Mouse (Mus musculus): ENCODE data around the gene Mpdz. TPM values are rescaled to one million over a fixed set of nuclear protein-coding genes. Genes with fewer than 3 reads are reported as not detected.

Gene Mpdz
- polyA plus RNA-seq, 1 experiment from 2014 or later, result 51.3 TPM

- WGBS, result 73% methylated on average over 1 of the region's 1 CpGs
- Histone ChIP-seq H3K9me3 (ENCODE audit: control insufficient read depth, low read length) (no peaks in the 10 kb centered on the region), H3K4me2 (ENCODE audit: low read depth) (no peak overlapping the region), H3K36me3 (ENCODE audit: control insufficient read depth, insufficient read depth, low read length) (no peaks in the 10 kb centered on the region), H3K9ac (ENCODE audit: low read length) (no peak overlapping the region), H3K27ac (ENCODE audit: low read depth, low read length) (no peak overlapping the region), H3K4me3 (ENCODE audit: low read depth, low read length) (no peak overlapping the region), H3K27me3 (ENCODE audit: control insufficient read depth, insufficient read depth, low read length) (no peaks in the 10 kb centered on the region), H3K4me1 (ENCODE audit: control insufficient read depth, insufficient read depth, low read length) (no peaks in the 10 kb centered on the region)
- ATAC-seq (ENCODE audit: insufficient read depth, low FRiP score, low TSS enrichment), result no peak
- no peak for DNase-seq (ENCODE audit: low spot score)
Observed at GRCm38 (mm10) chr4:81458921-81459320, 16.3 kb upstream of the Mpdz start.

GRCm38 (mm10) chr4:81453806-81454205 is 11.2 kb upstream of the Mpdz start:
- ATAC-seq (ENCODE audit: insufficient read depth, low FRiP score, low TSS enrichment) (no peak), DNase-seq (ENCODE audit: low spot score) (no peak)
- 96% methylated on average over 3 of the region's 3 CpGs for WGBS
- no peak overlapping the region for H3K27ac ChIP-seq (ENCODE audit: low read depth, low read length)
- H3K9me3 ChIP-seq (ENCODE audit: control insufficient read depth, low read length), result no peaks in the 10 kb centered on the region
- no peak overlapping the region for H3K4me3 ChIP-seq (ENCODE audit: low read depth, low read length)
- H3K27me3 ChIP-seq (ENCODE audit: control insufficient read depth, insufficient read depth, low read length), result no peaks in the 10 kb centered on the region
- no peaks in the 10 kb centered on the region for H3K36me3 ChIP-seq (ENCODE audit: control insufficient read depth, insufficient read depth, low read length)
- H3K9ac ChIP-seq (ENCODE audit: low read length), result no peak overlapping the region
- no peak overlapping the region for H3K4me2 ChIP-seq (ENCODE audit: low read depth)
- no peaks in the 10 kb centered on the region for H3K4me1 ChIP-seq (ENCODE audit: control insufficient read depth, insufficient read depth, low read length)

GRCm38 (mm10) chr4:81452183-81452582 is 9.6 kb upstream of the Mpdz start:
- Histone ChIP-seq H3K4me3 (ENCODE audit: low read depth, low read length) (no peak overlapping the region), H3K9ac (ENCODE audit: low read length) (no peak overlapping the region), H3K27me3 (ENCODE audit: control insufficient read depth, insufficient read depth, low read length) (no peaks in the 10 kb centered on the region), H3K4me1 (ENCODE audit: control insufficient read depth, insufficient read depth, low read length) (no peaks in the 10 kb centered on the region), H3K36me3 (ENCODE audit: control insufficient read depth, insufficient read depth, low read length) (no peaks in the 10 kb centered on the region), H3K4me2 (ENCODE audit: low read depth) (no peak overlapping the region), H3K9me3 (ENCODE audit: control insufficient read depth, low read length) (no peaks in the 10 kb centered on the region), H3K27ac (ENCODE audit: low read depth, low read length) (no peak overlapping the region)
- DNase-seq (ENCODE audit: low spot score), result no peak
- WGBS, result 42% methylated on average over 2 of the region's 2 CpGs
- no peak for ATAC-seq (ENCODE audit: insufficient read depth, low FRiP score, low TSS enrichment)

GRCm38 (mm10) chr4:81449413-81449812 is 6.8 kb upstream of the Mpdz start:
- Histone ChIP-seq H3K27ac (ENCODE audit: low read depth, low read length) (no peak overlapping the region), H3K4me2 (ENCODE audit: low read depth) (no peak overlapping the region), H3K9me3 (ENCODE audit: control insufficient read depth, low read length) (no peaks in the 10 kb centered on the region), H3K36me3 (ENCODE audit: control insufficient read depth, insufficient read depth, low read length) (no peaks in the 10 kb centered on the region), H3K4me1 (ENCODE audit: control insufficient read depth, insufficient read depth, low read length) (no peaks in the 10 kb centered on the region), H3K27me3 (ENCODE audit: control insufficient read depth, insufficient read depth, low read length) (no peaks in the 10 kb centered on the region), H3K9ac (ENCODE audit: low read length) (no peak overlapping the region), H3K4me3 (ENCODE audit: low read depth, low read length) (no peak overlapping the region)
- no peak for DNase-seq (ENCODE audit: low spot score)
- WGBS, result 89% methylated on average over 4 of the region's 4 CpGs
- ATAC-seq (ENCODE audit: insufficient read depth, low FRiP score, low TSS enrichment), result no peak

GRCm38 (mm10) chr4:81443566-81443965 is 951 bp upstream of the Mpdz start:
- ATAC-seq (ENCODE audit: insufficient read depth, low FRiP score, low TSS enrichment) (no peak), DNase-seq (ENCODE audit: low spot score) (no peak)
- Histone ChIP-seq H3K27ac (ENCODE audit: low read depth, low read length) (no peak overlapping the region), H3K4me2 (ENCODE audit: low read depth) (no peak overlapping the region), H3K9me3 (ENCODE audit: control insufficient read depth, low read length) (no peaks in the 10 kb centered on the region), H3K4me1 (ENCODE audit: control insufficient read depth, insufficient read depth, low read length) (no peaks in the 10 kb centered on the region), H3K36me3 (ENCODE audit: control insufficient read depth, insufficient read depth, low read length) (no peaks in the 10 kb centered on the region), H3K27me3 (ENCODE audit: control insufficient read depth, insufficient read depth, low read length) (no peaks in the 10 kb centered on the region), H3K4me3 (ENCODE audit: low read depth, low read length) (no peak overlapping the region), H3K9ac (ENCODE audit: low read length) (no peak overlapping the region)
- 89% methylated on average over 5 of the region's 5 CpGs for WGBS

GRCm38 (mm10) chr4:81433961-81434360 is 8.7 kb downstream of the Mpdz start:
- DNase-seq (ENCODE audit: low spot score) (no peak), ATAC-seq (ENCODE audit: insufficient read depth, low FRiP score, low TSS enrichment) (no peak)
- H3K4me2 ChIP-seq (ENCODE audit: low read depth), result no peak overlapping the region
- no peaks in the 10 kb centered on the region for H3K36me3 ChIP-seq (ENCODE audit: control insufficient read depth, insufficient read depth, low read length)
- no peak overlapping the region for H3K27ac ChIP-seq (ENCODE audit: low read depth, low read length)
- no peaks in the 10 kb centered on the region for H3K4me1 ChIP-seq (ENCODE audit: control insufficient read depth, insufficient read depth, low read length)
- H3K4me3 ChIP-seq (ENCODE audit: low read depth, low read length), result no peak overlapping the region
- no peak overlapping the region for H3K9ac ChIP-seq (ENCODE audit: low read length)
- no peaks in the 10 kb centered on the region for H3K9me3 ChIP-seq (ENCODE audit: control insufficient read depth, low read length)
- no peaks in the 10 kb centered on the region for H3K27me3 ChIP-seq (ENCODE audit: control insufficient read depth, insufficient read depth, low read length)
- WGBS, result 96% methylated on average over 3 of the region's 3 CpGs

- ATAC-seq (ENCODE audit: insufficient read depth, low FRiP score, low TSS enrichment) (no peak), DNase-seq (ENCODE audit: low spot score) (no peak)
- H3K4me2 ChIP-seq (ENCODE audit: low read depth), result no peak overlapping the region
- 94% methylated on average over 4 of the region's 4 CpGs for WGBS
- H3K27me3 ChIP-seq (ENCODE audit: control insufficient read depth, insufficient read depth, low read length), result no peaks in the 10 kb centered on the region
- no peaks in the 10 kb centered on the region for H3K9me3 ChIP-seq (ENCODE audit: control insufficient read depth, low read length)
- no peak overlapping the region for H3K27ac ChIP-seq (ENCODE audit: low read depth, low read length)
- H3K4me1 ChIP-seq (ENCODE audit: control insufficient read depth, insufficient read depth, low read length), result no peaks in the 10 kb centered on the region
- H3K36me3 ChIP-seq (ENCODE audit: control insufficient read depth, insufficient read depth, low read length), result no peaks in the 10 kb centered on the region
- H3K9ac ChIP-seq (ENCODE audit: low read length), result no peak overlapping the region
- no peak overlapping the region for H3K4me3 ChIP-seq (ENCODE audit: low read depth, low read length)
Observed at GRCm38 (mm10) chr4:81430826-81431225, 11.8 kb downstream of the Mpdz start.

GRCm38 (mm10) chr4:81430105-81430504 is 12.5 kb downstream of the Mpdz start:
- H3K4me1 ChIP-seq (ENCODE audit: control insufficient read depth, insufficient read depth, low read length), result no peaks in the 10 kb centered on the region
- no peak overlapping the region for H3K4me2 ChIP-seq (ENCODE audit: low read depth)
- WGBS, result 77% methylated on average over 3 of the region's 3 CpGs
- H3K27ac ChIP-seq (ENCODE audit: low read depth, low read length), result no peak overlapping the region
- ATAC-seq (ENCODE audit: insufficient read depth, low FRiP score, low TSS enrichment) (no peak), DNase-seq (ENCODE audit: low spot score) (no peak)
- no peak overlapping the region for H3K4me3 ChIP-seq (ENCODE audit: low read depth, low read length)
- H3K9me3 ChIP-seq (ENCODE audit: control insufficient read depth, low read length), result no peaks in the 10 kb centered on the region
- H3K9ac ChIP-seq (ENCODE audit: low read length), result no peak overlapping the region
- H3K36me3 ChIP-seq (ENCODE audit: control insufficient read depth, insufficient read depth, low read length), result no peaks in the 10 kb centered on the region
- H3K27me3 ChIP-seq (ENCODE audit: control insufficient read depth, insufficient read depth, low read length), result no peaks in the 10 kb centered on the region

GRCm38 (mm10) chr4:81429670-81430069 is 12.9 kb downstream of the Mpdz start:
- no peak overlapping the region for H3K4me2 ChIP-seq (ENCODE audit: low read depth)
- no peak overlapping the region for H3K4me3 ChIP-seq (ENCODE audit: low read depth, low read length)
- DNase-seq (ENCODE audit: low spot score) (no peak), ATAC-seq (ENCODE audit: insufficient read depth, low FRiP score, low TSS enrichment) (no peak)
- no peaks in the 10 kb centered on the region for H3K9me3 ChIP-seq (ENCODE audit: control insufficient read depth, low read length)
- H3K9ac ChIP-seq (ENCODE audit: low read length), result no peak overlapping the region
- no peaks in the 10 kb centered on the region for H3K36me3 ChIP-seq (ENCODE audit: control insufficient read depth, insufficient read depth, low read length)
- H3K27me3 ChIP-seq (ENCODE audit: control insufficient read depth, insufficient read depth, low read length), result no peaks in the 10 kb centered on the region
- WGBS, result 87% methylated on average over 2 of the region's 2 CpGs
- H3K4me1 ChIP-seq (ENCODE audit: control insufficient read depth, insufficient read depth, low read length), result no peaks in the 10 kb centered on the region
- H3K27ac ChIP-seq (ENCODE audit: low read depth, low read length), result no peak overlapping the region

Data from neural tube, embryonic 11.5 days (tissue).